In the genomic region with DNA sequence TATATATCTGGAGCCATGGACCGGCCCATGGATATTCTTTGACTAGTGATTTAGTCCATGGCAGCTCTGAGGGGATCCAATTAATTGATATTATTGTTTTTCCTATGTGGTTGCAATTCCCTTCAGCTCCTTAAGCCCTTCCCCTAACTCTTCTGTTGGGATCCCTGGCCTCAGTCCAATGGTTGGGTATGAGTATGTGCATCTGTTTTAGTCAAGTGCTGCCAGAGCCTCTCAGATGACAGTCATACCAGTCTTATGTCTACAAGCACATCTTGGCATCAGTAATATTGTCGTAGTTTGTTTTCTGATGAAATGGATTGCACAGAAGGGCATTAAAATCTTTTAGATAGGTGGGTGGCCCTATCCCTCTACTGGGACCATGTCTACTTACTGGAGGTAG, we compare ENCODE assay signal across 24 mouse cellular contexts.
DNase-seq lines count a peak whose midpoint lies in the region; ATAC-seq and TF ChIP-seq lines count a peak whose summit lies in the region.
"Had no signal": no experiment of that assay in that cellular context is flagged by ENCODE, and none has a peak within 500 bp of the region (broad histone marks: within the 10 kb centered on the region; RNA-seq: fewer than 3 reads in every experiment).

No protein-coding gene starts in this region.

- no peaks in the 10 kb centered on the region for H3K36me3 ChIP-seq in forebrain, embryonic 14.5 days (ENCODE audit: control insufficient read depth, insufficient read depth, low read length)
- H3K36me3 ChIP-seq in forebrain, embryonic 11.5 days (ENCODE audit: control insufficient read depth, insufficient read depth, low read length) = no peaks in the 10 kb centered on the region
- H3K36me3 ChIP-seq in kidney, embryonic 16.5 days (ENCODE audit: insufficient read depth, low read length) = no peaks in the 10 kb centered on the region
- H3K36me3 ChIP-seq: G1E had no signal

- no peaks in the 10 kb centered on the region for H3K4me1 ChIP-seq in forebrain, embryonic 14.5 days (ENCODE audit: control insufficient read depth, insufficient read depth, low read length)
- H3K4me1 ChIP-seq in forebrain, embryonic 11.5 days (replicated peaks; ENCODE audit: control insufficient read depth, insufficient read depth, low read length) = no peaks in the 10 kb centered on the region
- H3K4me1 ChIP-seq in kidney, embryonic 16.5 days (ENCODE audit: insufficient read depth, low read length) = no peaks in the 10 kb centered on the region

- no peak overlapping the region for H3K9ac ChIP-seq in forebrain, embryonic 14.5 days (ENCODE audit: low read length)
- H3K9ac ChIP-seq in forebrain, embryonic 11.5 days (ENCODE audit: low read length) = no peak overlapping the region
- no peak overlapping the region for H3K9ac ChIP-seq in kidney, embryonic 16.5 days (replicated peaks; ENCODE audit: low read length)

- DNase-seq in cerebellum, postnatal 10 days = peak; percentile 2 to 6
- no peak for DNase-seq in cerebellum, adult 18-20 months
- peak; percentile 44 for DNase-seq in forebrain, embryonic 14.5 days (ENCODE audit: low spot score)
- DNase-seq in forebrain, embryonic 11.5 days (ENCODE audit: low spot score) = no peak
- DNase-seq in 3T3-L1 (ENCODE audit: low read depth, low spot score) = peak; percentile 58
- DNase-seq in brain, embryonic 14.5 days (ENCODE audit: low read depth) = peak; percentile 52
- DNase-seq in gastrocnemius, postnatal 25 days = no peak
- DNase-seq: adrenal gland, adult 2 months; adrenal gland, adult 8-10 months; adrenal gland, postnatal 10 days; adrenal gland, postnatal 14 days; adrenal gland, postnatal 25 days; adrenal gland, postnatal 36 days; B cell, adult 2 months; cerebellum, adult 11 months; cerebellum, adult 11-12 months; cerebellum, adult 2 months; cerebellum, adult 8-10 months had no signal

- no peak overlapping the region for H3K4me2 ChIP-seq in forebrain, embryonic 14.5 days (ENCODE audit: low read length)
- H3K4me2 ChIP-seq in forebrain, embryonic 11.5 days (ENCODE audit: low read depth, low read length, severe bottlenecking) = no peak overlapping the region
- H3K4me2 ChIP-seq in kidney, embryonic 16.5 days (replicated peaks; ENCODE audit: low read depth, low read length) = no peak overlapping the region

- TF ChIP-seq POLR2A in brain, embryonic 14.5 days (IDR thresholded peaks at IDR 0.05; ENCODE audit: borderline replicate concordance, extremely low read depth, insufficient read depth, insufficient read length, poor library complexity, severe bottlenecking) = no peak

- H3K27me3 ChIP-seq in forebrain, embryonic 14.5 days (replicated peaks; ENCODE audit: control insufficient read depth, insufficient read depth, low read length) = no peaks in the 10 kb centered on the region
- H3K27me3 ChIP-seq in forebrain, embryonic 11.5 days (ENCODE audit: control insufficient read depth, insufficient read depth, low read length) = no peaks in the 10 kb centered on the region
- no peaks in the 10 kb centered on the region for H3K27me3 ChIP-seq in kidney, embryonic 16.5 days (ENCODE audit: insufficient read depth, low read length)
- H3K27me3 ChIP-seq: CH12.LX, Patski had no signal

- 89% methylated on average over 2 of the region's 2 CpGs for WGBS in forebrain, embryonic 14.5 days
- 91% methylated on average over 2 of the region's 2 CpGs for WGBS in forebrain, embryonic 11.5 days
- 98% methylated on average over 2 of the region's 2 CpGs for WGBS in kidney, embryonic 16.5 days

- no peak overlapping the region for H3K4me3 ChIP-seq in forebrain, embryonic 14.5 days (ENCODE audit: low read depth, low read length)
- no peak overlapping the region for H3K4me3 ChIP-seq in forebrain, embryonic 11.5 days (ENCODE audit: low read depth, low read length)
- no peak overlapping the region for H3K4me3 ChIP-seq in kidney, embryonic 16.5 days (ENCODE audit: low read length)

- TF ChIP-seq CTCF in brain, embryonic 14.5 days (IDR thresholded peaks at IDR 0.05; ENCODE audit: borderline replicate concordance, extremely low read depth, insufficient read depth, insufficient read length) = no peak

- H3K9me3 ChIP-seq in forebrain, embryonic 14.5 days (replicated peaks; ENCODE audit: control insufficient read depth, low read length) = no peaks in the 10 kb centered on the region
- no peaks in the 10 kb centered on the region for H3K9me3 ChIP-seq in forebrain, embryonic 11.5 days (ENCODE audit: control insufficient read depth, low read length)
- no peaks in the 10 kb centered on the region for H3K9me3 ChIP-seq in kidney, embryonic 16.5 days (ENCODE audit: low read length)

- H3K27ac ChIP-seq in forebrain, embryonic 14.5 days (ENCODE audit: low read depth, low read length) = no peak overlapping the region
- no peak overlapping the region for H3K27ac ChIP-seq in forebrain, embryonic 11.5 days (ENCODE audit: low read depth, low read length)
- H3K27ac ChIP-seq in kidney, embryonic 16.5 days (ENCODE audit: low read length) = no peak overlapping the region

- no peak for ATAC-seq in forebrain, embryonic 14.5 days
- no peak for ATAC-seq in forebrain, embryonic 11.5 days (replicated peaks; ENCODE audit: low FRiP score)
- no peak for ATAC-seq in kidney, embryonic 16.5 days (ENCODE audit: low FRiP score, low TSS enrichment)
- ATAC-seq: activated CD4-positive, CD25-positive, alpha-beta regulatory T cell, adult 4 months; CD4-positive, CD25-positive, alpha-beta regulatory T cell, adult 4 months; Patski had no signal

Comparison
In these comparisons a context has a peak if more than half of its experiments do, and no peak if none do; other contexts are left out.
1. DNase-seq: peak in cerebellum, postnatal 10 days (2 of 2), forebrain, embryonic 14.5 days (single experiment), 3T3-L1 (single experiment) and brain, embryonic 14.5 days (single experiment); none in cerebellum, adult 18-20 months (0 of 2), forebrain, embryonic 11.5 days (single experiment) and gastrocnemius, postnatal 25 days (single experiment).